Mouse (Mus musculus): Measurements from ENCODE around the gene Gm21987.

Gm21987 gene

GRCm38 (mm10) chr16:38398266-38398665 lies 51.4 kb downstream of the Gm21987 start:
- no peak for DNase-seq

- no peak for DNase-seq
Measured at GRCm38 (mm10) chr16:38399076-38399475, 52.2 kb downstream of the Gm21987 start.

GRCm38 (mm10) chr16:38399531-38400231 lies 52.8 kb downstream of the Gm21987 start:
- no peak for DNase-seq

GRCm38 (mm10) chr16:38400311-38400960 lies 53.6 kb downstream of the Gm21987 start:
- no peak for DNase-seq

GRCm38 (mm10) chr16:38401468-38401867 lies 54.6 kb downstream of the Gm21987 start:
- no peak for DNase-seq

- no peak for DNase-seq
Measured at GRCm38 (mm10) chr16:38403639-38404038, 56.8 kb downstream of the Gm21987 start.

- no peak for DNase-seq
Measured at GRCm38 (mm10) chr16:38406293-38406692, 59.5 kb downstream of the Gm21987 start.

GRCm38 (mm10) chr16:38406708-38407107 lies 59.9 kb downstream of the Gm21987 start:
- DNase-seq = no peak

- no peak for DNase-seq
Measured at GRCm38 (mm10) chr16:38407584-38407983, 60.7 kb downstream of the Gm21987 start.

- no peak for DNase-seq
Measured at GRCm38 (mm10) chr16:38408416-38408815, 61.6 kb downstream of the Gm21987 start.
